Mouse (Mus musculus): ENCODE measurements around the gene Rnase13.
"Not testable (repeated sequence)": the region's sequence is repeated elsewhere in the genome, so short reads cannot be mapped to it uniquely, and the experiment has no call there.

Gene Rnase13

DNA sequence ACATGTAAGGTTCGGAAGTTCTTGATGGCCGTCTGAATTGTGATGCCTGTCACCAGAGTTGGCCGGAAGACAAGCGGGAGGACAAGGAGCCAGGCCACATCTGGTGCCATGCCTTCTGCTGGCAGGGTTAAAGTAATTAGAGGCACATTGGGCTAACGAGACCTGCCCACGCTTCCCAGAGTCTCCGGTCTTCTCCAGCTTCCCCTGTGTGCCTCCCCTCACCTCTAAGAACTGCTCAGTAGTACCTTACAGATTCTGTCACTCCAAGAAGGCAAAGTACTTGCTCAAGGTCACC lies at the start of gene Rnase13:
Rnase13 (minus strand) TSS at position 203 of the 295 bp plus-strand sequence.
- in situ Hi-C loops (cut with MboI, MseI): no loop called here

DNA sequence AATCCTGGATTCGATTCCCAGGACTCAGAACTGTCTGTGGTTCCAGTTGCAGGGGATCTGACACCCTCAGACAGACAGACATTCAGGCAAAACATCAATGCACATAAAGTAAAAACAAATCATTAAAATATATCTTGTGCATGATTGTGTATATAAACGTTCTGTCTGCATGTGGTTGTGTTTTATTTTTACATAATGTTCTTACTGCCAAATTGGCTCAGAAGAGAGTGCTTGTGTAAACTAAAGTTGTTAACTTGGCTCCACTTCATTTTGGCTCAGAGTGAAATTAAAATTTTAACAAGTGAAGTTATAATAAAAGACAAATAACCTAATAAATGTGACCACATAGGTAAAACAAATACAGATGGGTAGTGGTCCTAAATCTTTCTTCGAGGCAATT lies 44.8 kb upstream of the Rnase13 start:
- in situ Hi-C loops (cut with MboI, MseI): no loop called here

DNA sequence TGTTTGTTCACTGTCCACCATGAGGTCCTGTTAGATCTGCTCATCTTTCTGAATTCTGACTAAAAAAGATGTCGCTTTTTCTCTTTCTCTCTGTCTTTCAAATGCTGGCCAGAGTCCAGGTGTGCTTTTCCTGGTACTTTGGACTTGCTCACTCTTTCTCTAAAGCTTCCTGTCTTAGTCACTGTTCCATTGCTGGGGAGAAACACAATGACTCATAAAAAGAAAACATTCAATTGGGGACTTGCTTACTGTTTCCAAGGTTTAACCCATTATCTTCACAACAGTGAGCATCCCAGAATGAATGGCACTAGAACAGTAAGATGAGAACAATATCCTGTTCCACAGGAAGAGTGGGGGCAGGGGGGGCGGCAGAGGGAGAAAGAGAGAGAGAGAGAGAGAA lies 37.7 kb upstream of the Rnase13 start:
- in situ Hi-C loops (cut with MboI, MseI): no loop called here

DNA sequence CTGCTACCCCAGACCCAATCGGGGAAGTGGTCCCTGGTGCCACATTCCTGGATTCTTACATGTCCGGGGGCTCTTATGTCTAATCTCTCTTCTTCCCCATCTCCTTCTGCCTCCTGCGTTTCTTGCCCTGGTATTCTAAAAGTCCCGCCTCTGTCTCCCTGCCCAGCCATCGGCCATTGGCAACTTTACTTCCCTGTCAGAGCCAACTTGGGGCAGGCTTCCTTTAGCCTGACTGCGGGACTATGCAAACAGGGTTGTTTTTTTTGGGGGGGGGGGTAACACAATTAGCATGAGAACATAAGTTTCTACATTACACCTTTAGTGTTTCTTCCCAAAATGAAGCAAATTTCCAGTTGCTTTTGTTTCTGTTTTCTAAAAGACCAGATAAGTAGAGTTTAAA lies 20.8 kb upstream of the Rnase13 start:
- in situ Hi-C loops (cut with MboI, MseI): no loop called here

DNA sequence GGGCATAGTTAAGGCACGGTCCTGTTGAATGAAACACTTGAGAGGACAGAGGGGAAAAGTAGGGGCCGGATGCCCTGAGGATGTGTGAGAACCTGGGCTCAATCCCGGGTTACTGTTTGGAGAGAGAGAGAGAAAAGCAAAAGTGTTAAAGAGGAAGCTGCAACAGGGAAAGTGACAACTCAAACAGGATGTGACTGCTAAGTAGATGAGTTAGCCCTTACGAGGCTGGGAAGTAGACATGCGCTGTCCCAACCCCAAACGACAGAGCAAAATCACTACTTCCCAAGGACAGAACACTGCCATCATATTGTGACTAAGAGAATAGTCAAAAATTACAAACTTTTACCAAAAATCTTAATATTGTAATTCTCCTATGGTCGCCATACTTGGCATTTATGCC lies 19.7 kb upstream of the Rnase13 start:
- in situ Hi-C loops (cut with MboI, MseI): no loop called here

DNA sequence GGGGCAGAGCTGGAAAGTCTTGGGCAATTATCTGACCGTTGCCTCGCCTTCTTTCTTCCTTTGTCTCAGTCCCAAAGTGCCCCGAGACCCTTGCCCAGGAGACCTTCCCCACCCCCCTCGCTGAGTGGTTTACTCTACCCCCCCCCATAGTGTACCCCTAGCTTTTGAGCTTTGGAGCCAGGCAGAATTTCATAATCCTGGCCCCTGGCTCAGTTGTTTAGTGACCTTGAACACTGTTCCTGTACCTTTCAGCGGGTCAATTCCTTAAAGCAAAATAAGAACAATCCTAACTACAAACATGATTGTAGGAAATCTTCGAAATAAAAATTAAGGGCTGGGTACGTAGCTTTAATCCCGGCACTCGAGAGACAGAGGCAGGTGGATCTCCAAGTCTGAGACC lies 19.0 kb upstream of the Rnase13 start:
- in situ Hi-C loops (cut with MboI, MseI): no loop called here

DNA sequence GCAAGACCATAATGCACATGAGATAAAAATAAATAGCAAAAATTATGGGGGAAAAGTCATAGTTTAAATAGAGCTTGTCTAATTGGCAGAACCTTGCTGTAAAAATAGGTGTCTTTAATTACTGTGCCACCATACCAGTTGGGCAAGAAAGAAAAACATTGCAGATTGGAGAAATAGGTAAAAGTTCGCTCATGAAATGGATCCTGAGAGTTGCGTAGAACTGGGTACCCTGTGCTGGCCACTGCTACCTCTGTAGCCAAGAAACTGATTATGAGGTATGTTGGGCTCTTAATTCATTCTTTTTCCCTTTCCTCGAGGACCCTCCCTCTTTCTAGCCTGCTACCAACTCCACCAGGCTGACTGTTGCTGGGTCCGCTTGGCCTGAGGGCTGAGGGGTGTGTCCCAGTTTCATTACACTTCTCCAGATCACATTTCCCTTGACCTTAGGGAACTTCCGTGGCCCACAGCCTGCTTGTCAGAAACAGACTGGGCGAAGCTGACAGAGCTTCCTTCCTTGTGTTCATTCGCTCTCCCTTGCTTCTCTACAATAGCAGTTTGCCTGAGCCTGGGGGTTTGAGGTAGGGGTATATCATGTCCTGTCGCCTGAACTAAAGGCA lies 18.5 kb upstream of the Rnase13 start:
- in situ Hi-C loops (cut with MboI, MseI): no loop called here

DNA sequence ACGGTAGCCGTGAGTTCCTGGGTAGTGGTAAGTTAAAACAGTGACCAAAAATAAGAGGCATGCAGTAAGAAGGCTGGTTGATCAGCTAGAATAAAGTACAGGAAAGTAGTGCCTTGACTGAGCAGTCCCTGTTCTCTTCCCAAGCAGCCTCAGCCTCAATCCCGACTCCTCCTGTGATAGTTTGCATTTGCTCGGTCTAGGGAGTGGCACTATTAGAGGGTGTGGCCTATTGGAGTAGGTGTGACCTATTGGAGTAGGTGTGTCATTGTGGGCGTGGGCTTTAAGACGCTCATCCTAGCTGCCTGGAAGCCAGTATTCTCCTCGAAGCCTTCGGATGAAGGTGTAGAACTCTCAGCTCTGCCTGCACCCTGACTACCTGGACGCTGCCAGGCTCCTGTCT lies 16.4 kb upstream of the Rnase13 start:
- in situ Hi-C loops (cut with MboI, MseI): no loop called here

DNA sequence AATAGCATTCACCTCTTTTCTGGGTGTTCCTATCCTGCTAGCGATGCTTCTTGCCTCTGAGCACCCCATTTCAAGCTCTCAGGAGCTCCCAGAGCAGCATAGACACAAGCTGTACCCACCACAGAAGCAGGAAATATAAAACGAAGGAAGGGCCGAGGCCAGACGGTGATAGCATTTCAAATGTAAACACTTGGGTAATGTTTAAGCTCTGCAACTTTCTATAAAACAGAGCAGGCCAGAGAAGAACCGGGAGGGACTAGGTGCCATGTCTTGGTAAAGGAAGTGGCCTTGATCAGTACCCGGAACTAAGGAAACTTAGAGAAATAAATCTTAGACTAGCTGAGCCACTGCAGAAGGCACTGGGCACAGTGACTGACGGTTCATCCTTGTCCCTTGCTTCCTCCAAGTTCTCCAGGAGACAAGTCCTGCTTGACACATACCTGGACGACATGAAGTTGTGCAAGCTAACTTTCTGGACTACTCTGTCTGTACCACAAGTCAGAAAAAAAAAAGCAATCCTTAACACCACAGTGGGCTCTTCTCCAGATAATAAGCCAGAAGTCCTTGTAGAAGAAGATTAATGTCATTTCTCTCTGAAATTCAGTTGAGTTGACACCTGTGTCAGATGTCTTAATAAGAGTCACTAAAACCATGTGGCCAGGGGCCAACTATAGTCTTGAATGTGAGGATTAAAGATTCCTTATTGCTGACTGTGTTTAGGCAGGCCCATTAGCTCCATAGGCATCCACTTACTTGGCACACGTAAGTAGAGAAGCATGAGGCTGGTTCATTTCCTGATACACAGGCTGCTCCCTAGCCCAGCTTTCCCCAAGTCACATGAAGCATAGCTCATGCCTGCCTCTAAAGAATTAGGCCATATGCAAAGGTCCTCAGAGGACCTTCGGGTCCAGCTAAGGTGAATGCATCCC lies 9.8 kb upstream of the Rnase13 start:
- in situ Hi-C loops (cut with MboI, MseI): no loop called here

DNA sequence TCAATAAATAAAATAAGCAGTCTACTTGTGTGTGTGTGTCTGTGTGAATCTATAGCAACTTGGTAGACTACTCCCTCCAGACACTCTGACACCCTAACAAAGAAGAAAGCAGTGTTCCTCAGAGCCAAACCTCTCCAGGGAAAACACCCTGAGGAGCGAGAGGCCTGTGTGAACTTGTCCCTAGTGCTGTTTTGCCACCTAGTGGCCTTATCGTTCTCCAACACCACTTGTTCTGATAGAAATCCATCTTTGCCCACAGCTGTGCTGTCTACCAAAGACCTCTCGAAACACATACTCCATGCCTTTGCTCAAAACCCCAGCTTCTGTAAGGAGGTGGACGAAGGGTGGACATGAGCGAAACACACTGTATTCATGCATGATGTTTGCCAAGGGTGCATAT lies 8.3 kb upstream of the Rnase13 start:
- in situ Hi-C loops (cut with MboI, MseI): no loop called here

DNA sequence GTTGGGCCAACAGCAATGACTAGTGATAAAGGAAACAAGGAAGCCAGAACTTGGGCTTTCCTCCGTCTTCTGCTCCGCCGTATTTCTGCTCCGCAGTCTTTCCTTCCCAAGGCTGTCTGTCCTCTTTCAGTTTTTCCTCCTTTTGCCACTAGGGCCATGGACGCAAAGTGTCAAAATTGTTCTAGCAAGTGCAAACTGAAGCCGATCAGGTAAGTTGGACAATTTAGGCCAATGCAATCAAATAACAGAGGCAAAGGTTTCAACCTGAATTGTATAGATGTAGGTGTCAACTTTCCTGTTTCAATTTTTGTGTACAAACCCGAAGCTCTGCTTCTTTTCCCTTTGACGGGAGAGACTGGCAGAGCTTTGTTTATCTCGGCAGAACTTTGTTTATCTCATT lies 7.4 kb upstream of the Rnase13 start:
- in situ Hi-C loops (cut with MboI, MseI): no loop called here

DNA sequence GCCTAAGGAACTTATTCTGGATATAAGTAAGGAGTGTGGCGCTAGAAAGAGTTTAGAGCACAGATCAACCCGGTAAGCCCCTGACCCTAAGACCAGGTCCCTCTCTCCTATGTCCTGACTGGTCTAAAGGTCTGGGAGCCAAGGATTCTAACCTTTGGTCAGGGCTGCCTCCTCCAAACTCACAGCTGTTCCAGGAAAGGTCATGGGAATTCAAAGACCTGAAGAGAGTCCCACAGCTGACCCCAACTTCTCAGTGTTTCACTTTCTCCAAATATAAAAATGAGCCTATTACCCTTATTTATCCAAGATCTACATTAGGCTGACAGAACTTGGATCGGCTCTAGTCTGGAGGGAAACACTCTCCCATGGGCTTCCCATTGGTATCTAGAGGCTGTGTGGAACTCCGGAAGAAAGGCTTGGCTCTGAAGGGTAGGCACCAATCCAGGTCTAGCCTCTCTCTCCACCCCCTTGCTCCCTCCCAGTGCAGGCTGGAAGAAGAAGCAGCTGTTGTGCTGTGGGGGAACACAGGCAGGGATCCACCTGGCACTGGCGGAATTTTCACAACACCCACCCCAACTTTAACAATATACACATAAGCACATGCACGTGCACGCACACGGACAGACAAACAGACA lies 6.9 kb upstream of the Rnase13 start:
- in situ Hi-C loops (cut with MboI, MseI): no loop called here

DNA sequence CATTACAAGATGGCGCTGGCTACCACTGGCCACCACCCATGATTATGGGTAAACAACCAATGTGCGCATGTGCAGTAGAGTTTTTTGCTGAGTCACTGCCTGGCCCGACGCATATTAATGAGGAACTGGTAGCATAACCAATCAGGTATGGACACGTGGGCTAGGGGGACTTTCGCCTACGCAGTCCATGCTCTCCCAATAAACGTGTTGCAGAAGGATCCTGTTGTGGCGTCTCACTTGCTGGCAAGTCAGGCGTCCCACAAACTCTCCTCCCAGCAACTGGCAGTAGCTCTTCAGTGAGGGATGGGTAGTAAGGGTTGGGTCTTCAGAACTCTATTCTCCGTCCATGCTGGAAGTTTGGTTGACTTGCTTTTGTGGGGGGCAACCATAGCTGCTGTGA lies 4.4 kb upstream of the Rnase13 start:
- in situ Hi-C loops (cut with MboI, MseI): not testable (repeated sequence)

DNA sequence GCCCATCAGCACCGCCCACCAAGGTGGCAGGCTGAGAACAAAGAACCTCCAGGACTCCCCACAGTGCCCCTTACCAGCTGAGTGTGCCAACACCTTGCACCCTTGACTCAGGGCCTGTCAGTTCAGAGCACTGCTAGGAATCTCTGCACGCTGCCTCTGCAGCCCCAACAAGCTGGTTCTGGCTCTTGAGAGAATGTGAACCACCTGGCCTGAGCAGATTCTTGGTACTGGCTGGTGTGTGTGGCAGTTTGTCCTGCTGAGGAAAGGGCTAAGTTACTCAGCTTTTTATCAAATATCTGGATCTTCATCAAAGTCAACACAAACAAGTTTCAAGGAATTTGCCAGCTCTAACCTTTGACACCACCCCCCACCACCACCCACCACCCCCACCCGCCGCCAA lies 919 bp upstream of the Rnase13 start:
- in situ Hi-C loops (cut with MboI, MseI): no loop called here

DNA sequence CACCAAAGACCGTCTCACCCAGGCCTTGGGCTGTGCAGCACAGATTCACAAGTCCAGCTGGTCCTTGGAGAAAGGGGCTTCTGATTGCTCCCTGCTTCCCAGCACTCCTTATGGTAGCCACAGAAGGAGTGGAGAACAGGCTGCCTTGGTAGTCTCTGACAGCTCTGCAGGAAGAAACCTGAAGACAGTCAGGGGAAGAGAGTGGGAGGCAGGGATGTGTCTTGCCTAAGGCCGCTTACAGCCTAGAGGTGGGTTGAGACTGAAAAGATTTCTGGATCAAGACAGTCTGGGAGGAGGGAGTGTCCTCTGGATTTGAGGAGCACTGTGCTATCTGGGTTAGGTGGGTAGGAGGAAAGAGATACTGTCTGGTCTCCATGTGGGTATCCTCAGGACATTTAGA lies 337 bp upstream of the Rnase13 start:
- in situ Hi-C loops (cut with MboI, MseI): no loop called here

DNA sequence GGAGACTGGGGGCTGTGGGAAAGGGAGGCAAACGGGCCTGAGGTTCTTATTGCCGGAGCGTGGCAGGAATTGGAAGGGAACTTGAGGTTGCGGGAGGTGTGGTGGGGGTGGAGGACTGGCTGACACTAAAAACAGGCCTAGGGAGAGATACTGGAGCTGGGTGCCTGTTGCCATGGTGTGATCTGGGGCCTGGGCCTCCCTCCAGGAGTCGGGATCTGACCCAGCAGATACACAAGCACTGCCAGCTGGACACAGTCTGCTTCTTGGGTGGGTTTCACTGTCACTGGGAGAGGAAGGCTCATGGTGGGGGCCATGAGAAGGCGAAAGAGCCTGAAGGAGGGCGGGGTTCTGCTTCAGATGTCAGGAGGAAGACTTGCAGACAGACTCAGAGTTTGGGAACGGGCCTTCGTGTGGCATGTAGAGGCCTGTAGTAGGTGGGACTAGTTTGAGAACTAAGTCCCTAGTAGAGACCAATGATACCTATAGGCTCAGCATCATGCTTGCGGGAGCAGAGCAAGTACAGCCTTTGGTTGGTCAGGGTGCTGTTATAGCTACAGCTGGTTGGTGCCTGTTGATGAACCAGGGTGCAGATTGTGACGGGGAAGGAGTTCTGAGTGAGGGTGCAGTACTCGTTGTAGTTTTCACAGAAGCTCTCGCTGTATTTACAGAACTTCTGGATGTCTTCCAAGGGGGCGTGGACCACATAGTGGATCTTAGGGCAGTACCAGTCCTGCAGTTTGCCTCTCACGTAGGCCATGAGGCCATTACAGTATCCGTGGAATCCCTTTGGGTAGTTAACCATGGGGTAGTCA lies 608 bp downstream of the Rnase13 start:
- in situ Hi-C loops (cut with MboI, MseI): no loop called here

DNA sequence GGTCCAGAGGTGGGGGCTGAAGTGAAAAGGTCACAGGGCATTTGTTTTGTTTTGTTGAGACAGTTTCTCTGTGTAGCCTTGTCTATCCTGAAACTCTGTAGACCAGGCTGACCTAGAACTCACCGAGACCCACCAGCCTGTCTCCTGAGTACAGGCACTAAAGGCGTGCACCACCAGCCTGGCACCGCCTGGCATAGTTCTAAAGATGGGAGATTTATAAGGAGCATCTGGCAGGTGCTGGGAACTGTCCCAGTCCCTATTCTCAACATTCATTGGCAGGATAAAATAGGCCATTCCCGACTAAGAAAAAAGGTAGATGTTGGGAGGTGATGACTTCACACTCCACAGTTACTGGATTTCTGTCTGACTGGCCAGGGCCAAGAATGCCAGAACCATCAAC lies 3.6 kb downstream of the Rnase13 start:
- in situ Hi-C loops (cut with MboI, MseI): no loop called here

DNA sequence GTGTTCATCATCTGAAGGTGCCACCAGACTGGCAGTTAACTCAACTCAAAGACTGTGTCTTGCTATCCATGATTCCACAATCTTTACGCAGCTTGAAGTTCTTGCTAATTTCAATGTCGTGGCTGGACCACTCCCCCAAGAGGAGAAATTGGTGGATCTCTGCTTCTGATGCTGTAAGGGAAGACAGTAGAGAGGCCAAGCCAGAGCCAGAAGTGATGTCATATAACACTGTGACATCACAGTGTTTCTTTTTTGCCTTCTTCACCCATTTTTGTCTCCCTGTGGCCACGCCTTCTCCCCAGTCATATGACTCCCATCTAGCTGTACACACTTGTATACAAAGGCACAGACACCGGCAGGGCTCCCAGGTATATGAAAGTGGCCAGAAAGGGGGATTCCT lies 4.4 kb downstream of the Rnase13 start, which contains the start of gene Tppp2:
Tppp2 (plus strand) TSS at position 301 of the 400 bp plus-strand sequence.
- in situ Hi-C loops (cut with MboI, MseI): no loop called here

DNA sequence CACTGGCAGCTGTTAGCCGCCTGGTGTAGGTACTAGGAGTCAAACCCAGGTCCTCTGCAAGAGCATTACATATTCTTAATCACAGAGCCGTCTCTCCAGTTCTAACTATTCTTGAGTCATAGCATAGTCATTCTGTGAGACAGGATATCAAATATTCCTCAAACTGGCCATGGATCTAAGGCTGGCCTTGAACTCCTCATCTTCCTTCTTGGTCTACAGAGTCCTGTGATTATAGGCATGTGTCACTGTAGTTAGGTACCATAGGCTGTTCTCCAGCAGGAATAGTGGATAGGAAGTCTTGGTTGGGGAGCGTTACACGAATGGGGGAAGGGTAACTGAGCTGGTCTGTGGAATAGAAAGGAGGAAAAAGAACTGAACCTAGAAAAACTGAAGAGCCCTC lies 6.0 kb downstream of the Rnase13 start:
- in situ Hi-C loops (cut with MboI, MseI): no loop called here

DNA sequence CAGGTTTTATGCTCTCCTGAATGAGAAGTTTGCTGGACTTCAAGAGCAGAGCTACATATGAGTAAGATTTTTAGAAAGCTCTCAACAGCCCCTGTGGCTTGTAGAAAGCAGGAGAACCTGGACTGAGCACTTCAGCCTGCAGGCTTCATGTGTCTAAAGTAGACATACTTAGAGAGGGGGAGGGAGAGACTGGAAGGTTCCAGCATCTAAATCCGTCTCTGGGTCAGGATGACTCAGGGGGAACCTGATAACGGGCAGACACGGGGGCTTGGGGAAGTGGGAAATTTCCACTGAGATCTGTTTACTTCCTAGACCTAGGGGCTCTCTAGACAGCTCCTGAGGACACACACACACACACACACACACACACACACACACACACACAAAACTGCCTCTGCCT lies 7.5 kb downstream of the Rnase13 start:
- in situ Hi-C loops (cut with MboI, MseI): no loop called here

DNA sequence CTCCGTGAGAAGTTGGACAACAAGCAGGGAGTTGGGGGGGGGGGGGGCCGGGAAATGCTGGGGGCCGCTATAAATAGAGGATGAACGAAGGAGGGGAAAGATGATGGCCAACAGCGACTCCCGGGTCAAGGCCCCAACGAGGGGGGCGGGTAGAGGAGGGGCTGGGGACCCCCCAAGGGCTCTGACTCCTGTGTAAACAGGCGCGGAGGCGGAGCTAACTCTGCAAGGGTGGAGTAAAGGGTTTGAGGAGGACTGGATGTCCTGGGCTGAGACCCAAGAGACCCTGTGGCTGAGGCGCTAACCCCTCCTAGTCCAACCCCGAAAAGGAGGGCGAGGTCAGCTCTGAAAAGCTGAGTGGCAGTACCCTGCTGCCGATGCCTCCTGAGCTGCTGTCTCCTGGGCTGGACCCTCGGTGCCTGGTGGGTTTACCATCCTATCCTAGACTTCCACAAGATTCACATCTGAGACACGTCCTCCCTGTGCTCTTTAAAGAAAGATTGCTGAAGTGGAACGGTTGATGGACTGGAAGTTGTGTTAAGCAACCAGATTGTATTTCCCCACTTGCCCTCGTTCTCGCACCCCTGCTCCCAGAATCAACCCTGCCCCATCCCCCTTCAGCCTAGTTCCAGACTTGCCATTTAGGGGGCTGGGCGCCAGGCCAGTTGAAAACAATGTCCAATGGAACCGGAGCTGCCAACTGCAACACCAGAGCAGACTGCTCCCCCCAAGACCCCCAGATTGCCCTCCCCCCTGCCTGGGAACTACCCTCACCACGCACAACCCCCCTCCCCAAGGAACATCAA lies 8.4 kb downstream of the Rnase13 start, which contains the start of gene Ndrg2:
Ndrg2 (minus strand) TSS at position 199 of the 803 bp plus-strand sequence.
- in situ Hi-C loops (cut with MboI, MseI): no loop called here
